Mouse (Mus musculus) monocyte, adult 2 months (primary cell): Measurements from ENCODE around the gene Mau2.
A peak's percentile ranks its signal among the peaks of the same experiment; 100 is the strongest.

Source experiments
- DNase-seq, 2 experiments: peaks; one replicate each; pipeline ENCODE4 v3.0.0; 2022; ENCODE audit warnings: low spot score in 2 of 2, low read depth in 1 of 2

Gene Mau2

GRCm38 (mm10) chr8:69974194-69974614 lies 68.3 kb downstream of the Mau2 start:
- peak; percentile 88 to 91 for DNase-seq

DNA sequence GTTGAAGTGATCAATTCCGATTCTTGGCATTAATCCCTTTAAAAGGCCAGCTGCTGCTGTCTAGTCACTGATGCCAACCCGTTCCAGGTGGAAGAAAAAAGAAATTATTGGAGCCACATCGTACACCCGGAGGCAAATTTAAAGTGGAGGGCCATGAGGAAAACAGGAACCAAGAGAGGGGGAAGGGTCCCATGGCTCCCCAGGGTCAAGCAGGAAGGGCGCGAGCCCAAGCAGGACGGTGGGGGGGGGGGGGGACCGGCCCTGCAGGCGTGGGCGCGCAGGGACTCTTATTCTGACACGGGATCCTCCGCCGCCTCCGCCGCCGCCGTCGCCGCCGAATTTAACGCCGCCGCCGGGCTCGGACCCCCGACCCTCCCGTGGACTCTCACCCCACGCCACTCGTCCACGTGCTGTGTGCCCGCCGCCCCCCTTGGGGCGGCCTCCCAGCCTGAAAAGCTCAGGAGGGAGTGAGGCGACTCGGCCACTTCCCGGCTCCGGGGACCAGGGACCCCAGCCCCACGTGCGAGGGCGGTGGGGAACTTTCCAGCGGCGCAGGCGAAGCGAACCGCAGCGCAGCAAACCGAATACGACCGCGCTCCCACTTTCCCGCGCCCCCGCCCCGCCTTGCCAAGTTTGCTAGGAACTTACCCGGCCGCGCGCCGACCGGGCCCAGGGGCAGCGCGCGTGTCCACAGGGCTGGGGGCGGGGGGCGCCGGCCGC lies 68.9 kb downstream of the Mau2 start:
- no peak for DNase-seq

GRCm38 (mm10) chr8:69973063-69973441 lies 69.5 kb downstream of the Mau2 start:
- no peak for DNase-seq

- no peak for DNase-seq
Measured at GRCm38 (mm10) chr8:69970880-69971279, 71.7 kb downstream of the Mau2 start.

GRCm38 (mm10) chr8:69967291-69967933 lies 75.1 kb downstream of the Mau2 start:
- DNase-seq: no peak
